Mouse (Mus musculus): ENCODE results near the gene Stx6.

GRCm38 (mm10) chr1:155178192-155178924 lies 19.8 kb downstream of the Stx6 start:
- TF ChIP-seq POLR2A (IDR thresholded peaks at IDR 0.05; ENCODE audit: borderline replicate concordance, extremely low read depth, insufficient read depth, insufficient read length, poor library complexity, severe bottlenecking) = no peak
- TF ChIP-seq CTCF (IDR thresholded peaks at IDR 0.05; ENCODE audit: borderline replicate concordance, extremely low read depth, insufficient read depth, insufficient read length) = no peak
